Mouse (Mus musculus) urinary bladder, postnatal 10 days (tissue): ENCODE results near the gene Abi3.
A peak's percentile ranks its signal among the peaks of the same experiment; 100 is the strongest.
"Not testable (repeated sequence)": the region's sequence is repeated elsewhere in the genome, so short reads cannot be mapped to it uniquely, and the experiment has no call there.

ENCODE experiments used
- DNase-seq: peaks from one replicate; pipeline ENCODE4 v3.0.0; 2022; ENCODE audit warnings: low spot score

Abi3 gene

DNA sequence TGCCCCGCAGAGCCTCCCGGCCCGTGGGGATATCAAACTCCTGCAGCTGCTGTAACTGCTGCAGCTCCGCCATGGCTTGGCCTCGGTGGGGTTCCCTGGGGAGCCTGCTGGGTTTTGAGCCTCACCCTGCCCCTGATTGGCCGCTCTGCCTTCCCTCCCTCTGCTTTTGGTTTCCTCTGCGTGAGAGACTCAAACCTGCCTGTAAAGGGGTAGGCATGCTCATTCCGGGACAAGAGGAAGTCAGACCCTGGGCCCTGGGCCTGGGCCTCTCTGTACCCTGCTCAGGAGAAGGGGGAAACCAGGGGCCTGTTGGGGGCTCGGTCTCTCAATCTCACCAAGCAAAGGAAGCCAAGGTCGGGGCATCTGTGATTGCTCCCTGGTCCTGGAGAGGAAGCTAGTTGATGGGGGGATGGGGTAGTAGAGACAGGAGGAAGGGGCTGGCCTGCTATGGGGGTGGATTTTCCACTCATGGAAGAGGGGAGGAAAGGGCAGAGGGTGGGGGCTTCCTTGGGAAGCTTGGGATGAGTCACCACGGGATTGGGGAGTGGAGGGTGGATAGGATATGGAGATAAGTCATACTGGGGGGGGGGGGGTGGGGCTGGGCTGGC, at the start of gene Abi3:
Gene Abi3 (minus strand): TSS at position 403 of the 608 bp plus-strand sequence.
- DNase-seq = no peak

DNA sequence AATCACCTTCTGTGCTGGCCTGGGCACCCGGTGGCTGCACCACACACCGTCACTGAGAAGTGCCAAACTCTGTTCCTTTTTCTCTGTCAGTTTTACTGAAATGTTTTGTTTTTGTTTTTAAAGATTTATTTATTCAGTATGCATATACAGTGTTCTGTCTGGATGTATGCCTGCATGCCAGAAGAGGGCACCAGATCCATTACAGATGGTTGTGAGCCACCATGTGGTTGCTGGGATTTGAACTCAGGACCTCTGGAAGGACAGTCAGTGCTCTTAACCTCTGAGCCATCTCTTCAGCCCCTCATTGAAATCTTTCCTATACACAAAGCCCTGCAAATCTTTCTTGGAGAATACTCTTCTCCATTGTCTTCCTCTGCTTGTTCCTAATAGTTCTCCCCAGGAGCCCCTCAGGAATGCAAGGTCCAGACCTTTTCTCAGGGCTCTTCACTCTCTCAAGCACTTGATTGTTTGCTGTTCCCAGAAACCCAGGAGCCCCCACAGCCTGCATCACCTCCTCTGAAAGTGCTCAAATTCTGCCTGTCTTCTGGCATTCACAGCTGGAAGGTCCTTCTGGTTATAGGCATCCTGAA, 48.3 kb upstream of the Abi3 start:
- no peak for DNase-seq

- not testable (repeated sequence) for DNase-seq
Measured at GRCm38 (mm10) chr11:95879861-95880260, 37.6 kb upstream of the Abi3 start.

DNA sequence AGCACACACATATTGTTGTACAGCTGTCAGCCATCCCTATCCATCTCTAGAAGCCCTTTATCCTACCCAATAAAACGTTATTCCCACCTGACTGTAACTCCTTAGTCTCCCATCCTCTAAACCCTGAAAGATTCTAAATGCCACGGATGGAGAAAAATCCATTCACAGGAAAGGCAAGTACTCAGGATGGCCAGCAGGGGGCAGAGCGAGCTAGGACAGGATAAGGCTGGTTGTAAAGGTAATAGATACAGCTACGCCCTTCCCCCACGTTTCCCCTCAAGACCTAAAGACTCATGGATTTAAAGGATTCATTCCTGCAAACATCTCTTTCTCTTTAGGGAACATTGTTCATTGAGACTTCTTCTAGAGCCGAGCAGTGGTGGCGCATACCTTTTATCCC, 34.0 kb upstream of the Abi3 start:
- DNase-seq = no peak

DNA sequence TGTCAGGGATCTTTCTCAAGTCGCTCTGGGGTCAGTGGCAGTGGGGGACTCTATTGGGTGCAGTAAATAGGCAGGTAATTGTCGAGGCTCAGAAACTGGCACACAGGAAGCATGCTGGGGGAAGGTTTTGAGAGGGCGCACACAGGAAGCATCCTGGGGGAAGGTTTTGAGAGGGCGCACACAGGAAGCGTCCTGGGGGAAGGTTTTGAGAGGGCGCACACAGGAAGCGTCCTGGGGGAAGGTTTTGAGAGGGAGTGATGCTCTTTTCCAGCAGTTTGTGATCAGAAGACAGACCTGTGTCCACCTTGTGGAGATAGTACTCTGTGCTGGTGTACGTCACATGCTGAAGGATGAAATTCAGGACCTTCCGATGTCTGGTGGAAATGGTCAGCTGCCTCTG, 33.5 kb upstream of the Abi3 start:
- no peak for DNase-seq

GRCm38 (mm10) chr11:95869918-95870470, 27.7 kb upstream of the Abi3 start:
- DNase-seq = no peak

- DNase-seq = no peak
Measured at GRCm38 (mm10) chr11:95869442-95869841, 27.2 kb upstream of the Abi3 start.

DNA sequence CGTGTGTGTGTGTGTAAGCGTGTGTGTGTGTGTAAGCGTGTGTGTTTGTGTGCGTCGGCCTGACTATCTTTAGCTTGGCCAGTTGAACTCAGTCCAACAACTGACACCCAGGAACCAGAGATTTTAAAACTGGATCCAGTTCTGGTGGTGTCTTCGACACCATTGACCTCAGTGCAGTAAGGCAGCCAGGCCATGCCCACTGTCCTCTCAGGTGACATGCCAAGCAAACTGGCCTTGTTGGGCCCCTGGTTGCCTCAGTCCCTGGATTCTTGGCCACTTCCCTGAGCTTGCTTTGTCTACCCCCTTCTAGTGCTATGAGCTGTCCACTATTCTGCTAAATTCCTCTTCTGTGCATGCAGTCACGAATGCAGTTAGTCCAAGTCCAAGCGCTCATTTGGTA, 19.1 kb upstream of the Abi3 start:
- DNase-seq = no peak

GRCm38 (mm10) chr11:95860071-95860490, 17.8 kb upstream of the Abi3 start:
- no peak for DNase-seq

DNA sequence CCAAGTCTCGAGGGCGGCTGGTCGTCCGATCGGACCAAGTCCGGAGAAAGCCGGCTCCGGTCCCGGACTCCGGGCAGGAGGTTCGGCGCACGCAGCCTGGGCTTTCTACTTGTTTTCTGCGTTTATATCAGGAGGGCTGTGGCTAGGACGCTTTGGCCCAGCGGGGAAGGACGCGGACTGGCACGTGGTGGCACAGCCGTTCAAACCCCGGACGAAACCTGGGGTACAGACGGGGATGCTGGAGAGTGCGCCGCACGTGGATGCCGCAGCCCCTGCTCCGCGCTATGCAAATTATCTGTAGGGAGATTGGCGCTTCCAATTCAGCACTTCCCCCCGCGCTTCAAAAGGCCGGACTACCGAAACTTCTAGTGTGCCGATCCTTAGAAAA, 17.2 kb upstream of the Abi3 start:
- no peak for DNase-seq

- peak; percentile 89 for DNase-seq
Measured at GRCm38 (mm10) chr11:95858528-95859467, 16.5 kb upstream of the Abi3 start.

DNA sequence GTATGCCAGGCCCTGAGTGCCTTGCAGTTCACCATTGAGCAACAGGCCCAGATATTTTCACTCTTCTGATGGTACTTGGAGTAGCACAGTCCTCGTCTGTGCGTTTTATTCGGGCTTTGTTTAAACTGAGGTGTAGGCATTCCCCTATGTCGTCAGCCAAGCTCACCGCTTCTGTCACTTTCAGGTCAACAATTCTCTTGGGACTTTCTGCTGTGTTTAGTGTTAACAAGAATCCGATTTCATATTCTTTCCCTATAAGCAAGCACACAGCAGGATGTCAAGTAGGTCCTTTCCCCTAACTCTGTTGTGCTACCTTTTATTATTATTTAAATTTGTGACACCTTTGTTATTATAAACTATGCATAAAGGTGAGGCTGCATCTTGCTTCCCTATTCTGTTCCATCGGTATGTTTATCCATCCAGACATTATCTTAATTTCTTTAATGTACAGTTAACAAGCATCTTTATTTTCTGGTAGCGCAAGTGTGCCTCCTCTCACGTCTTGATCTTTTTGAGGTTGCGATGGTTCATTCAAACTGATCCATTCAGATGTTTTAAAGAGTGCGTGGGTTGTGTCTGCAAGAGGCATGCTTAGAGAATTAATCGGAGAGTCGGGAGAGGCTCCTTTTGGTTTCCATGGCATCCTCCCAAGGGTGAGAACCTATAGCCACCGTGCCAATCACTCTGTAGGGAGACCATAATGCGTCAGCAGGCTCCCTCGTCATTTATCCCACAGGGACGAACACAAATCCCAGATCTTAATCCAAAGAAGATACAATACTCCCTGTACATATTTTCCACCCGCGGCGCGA, 15.6 kb upstream of the Abi3 start:
- no peak for DNase-seq

GRCm38 (mm10) chr11:95857306-95857705, 15.0 kb upstream of the Abi3 start:
- no peak for DNase-seq

DNA sequence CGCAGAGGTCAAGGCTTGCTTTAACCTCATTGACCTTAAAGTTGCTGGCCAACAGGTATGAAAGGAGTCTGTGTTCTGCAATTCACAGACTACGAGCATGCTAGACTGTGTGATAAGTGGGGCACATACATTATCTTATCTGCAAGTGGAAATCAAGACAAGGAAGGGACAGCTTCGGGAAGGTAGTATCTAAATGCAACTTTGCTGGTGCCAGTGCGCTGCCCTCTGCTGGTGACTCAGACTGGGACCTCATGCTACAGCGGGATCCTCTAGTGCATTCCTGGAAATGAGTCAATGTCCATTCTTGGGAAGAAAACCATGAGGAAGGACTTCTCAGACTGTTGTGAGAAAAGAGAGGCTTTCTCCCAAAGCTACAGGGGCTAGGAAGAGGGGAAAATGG, 11.4 kb upstream of the Abi3 start:
- DNase-seq = no peak

GRCm38 (mm10) chr11:95850898-95851297, 8.6 kb upstream of the Abi3 start:
- DNase-seq = no peak

- no peak for DNase-seq
Measured at GRCm38 (mm10) chr11:95844935-95845334, 2.7 kb upstream of the Abi3 start.

GRCm38 (mm10) chr11:95843421-95843950, 1.2 kb upstream of the Abi3 start:
- DNase-seq = no peak

GRCm38 (mm10) chr11:95842953-95843352, 677 bp upstream of the Abi3 start:
- DNase-seq = no peak

DNA sequence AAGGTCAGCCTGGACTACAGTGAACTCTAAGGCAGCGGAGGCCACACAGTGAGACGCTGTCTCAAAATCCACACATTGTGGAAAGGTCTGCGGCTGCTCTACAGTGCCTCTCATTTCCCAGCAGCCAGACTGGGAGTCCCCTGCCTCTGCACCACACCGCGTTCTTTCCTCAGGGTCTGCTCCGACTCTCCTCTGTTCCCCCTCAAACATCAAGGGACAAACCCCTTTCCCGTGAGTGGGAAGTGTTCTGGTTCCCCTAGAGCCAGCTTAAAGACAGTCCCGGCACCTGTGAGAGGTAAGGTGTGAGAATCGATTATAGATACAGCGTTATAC, 812 bp downstream of the Abi3 start:
- DNase-seq = no peak

DNA sequence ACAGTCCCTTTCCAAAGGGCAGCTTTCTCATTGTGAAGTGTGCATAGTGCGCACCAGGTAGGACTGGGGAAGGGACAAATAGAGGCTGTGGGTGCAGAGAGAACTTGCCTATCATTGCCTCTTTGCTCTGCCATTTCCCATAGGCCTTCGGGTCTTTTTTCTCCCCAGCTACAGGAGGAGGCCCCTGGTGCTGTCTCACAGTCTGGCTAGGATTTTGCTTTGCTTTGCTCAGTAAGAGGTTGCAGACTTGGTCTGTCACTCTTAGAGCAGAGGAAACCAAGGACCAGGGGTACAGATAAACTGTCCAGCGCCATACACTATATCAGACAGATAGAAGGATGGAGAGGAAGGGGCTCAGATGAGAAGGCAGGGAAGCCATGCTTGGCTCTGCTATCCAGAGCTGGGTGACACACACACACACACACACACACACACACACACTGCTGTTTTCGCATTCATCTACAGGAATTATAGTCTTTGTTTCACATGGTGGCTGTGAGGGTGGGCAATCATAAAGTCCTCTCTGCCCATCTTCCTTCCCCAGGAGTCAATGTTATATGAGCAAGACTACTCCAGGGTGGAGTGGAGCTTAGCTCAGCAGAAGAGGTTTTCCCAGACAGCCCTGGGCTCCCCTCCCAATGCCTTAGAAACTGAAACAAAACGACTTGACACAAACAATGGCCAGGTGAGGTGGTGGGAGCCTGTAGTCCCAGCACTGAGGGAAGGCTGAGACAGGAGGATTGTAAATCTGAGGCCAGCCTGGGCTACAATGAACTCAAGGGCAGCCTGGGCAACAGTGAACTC, 1.4 kb downstream of the Abi3 start:
- no peak for DNase-seq
